Mouse (Mus musculus) cerebellum, adult (tissue): ENCODE results near the gene Sfrp2.

Source experiments
- ATAC-seq: cut with Nextera tagmentation; 2 replicates; pipeline ENCODE4 v1.9.2; 2017; ENCODE audit warnings: mild to moderate bottlenecking, moderate library complexity, mixed read lengths; ENCODE audit not compliant: insufficient number of reproducible peaks, low FRiP score, low TSS enrichment

Sfrp2 gene

DNA sequence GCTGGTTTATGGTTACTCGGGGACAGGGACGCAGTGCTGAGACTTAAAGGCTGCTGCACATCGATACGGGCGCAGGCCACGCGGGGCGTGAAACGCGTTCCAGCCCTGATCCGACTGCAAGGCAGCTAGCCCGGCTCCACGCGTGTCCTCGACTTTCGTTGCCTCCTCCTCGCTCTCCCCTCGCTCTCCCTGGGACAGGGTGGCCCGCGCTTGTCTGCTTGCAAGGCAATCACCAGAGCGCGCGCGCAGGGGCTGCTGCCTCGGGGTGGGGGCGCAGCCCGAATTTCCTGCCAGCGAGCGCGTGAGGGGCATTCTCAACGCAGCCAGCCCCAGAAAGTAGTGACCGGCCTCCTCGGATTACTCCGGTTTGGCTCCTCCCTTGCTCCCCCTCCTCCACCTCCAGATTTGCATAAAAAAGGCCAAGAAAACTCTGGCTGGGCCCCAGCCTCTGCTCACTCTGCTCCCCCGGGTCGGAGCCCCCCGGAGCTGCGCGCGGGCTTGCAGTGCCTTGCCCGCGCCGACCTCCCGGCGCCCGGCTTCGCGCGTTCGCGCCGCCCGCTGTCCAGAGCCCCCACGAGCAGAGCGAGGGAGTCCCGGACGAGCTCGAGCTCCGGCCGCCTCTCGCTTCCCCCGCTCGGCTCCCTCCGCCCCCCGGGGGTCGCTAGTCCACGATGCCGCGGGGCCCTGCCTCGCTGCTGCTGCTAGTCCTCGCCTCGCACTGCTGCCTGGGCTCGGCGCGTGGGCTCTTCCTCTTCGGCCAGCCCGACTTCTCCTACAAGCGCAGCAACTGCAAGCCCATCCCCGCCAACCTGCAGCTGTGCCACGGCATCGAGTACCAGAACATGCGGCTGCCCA lies at the start of gene Sfrp2:
TSS of gene Sfrp2 (plus strand) at position 451 of the 855 bp plus-strand sequence.
- no peak for ATAC-seq

- ATAC-seq: no peak
Observed at GRCm38 (mm10) chr3:83717643-83718231, 48.4 kb upstream of the Sfrp2 start.

GRCm38 (mm10) chr3:83718662-83719061 lies 47.5 kb upstream of the Sfrp2 start:
- no peak for ATAC-seq

- no peak for ATAC-seq
Observed at GRCm38 (mm10) chr3:83728223-83728622, 37.9 kb upstream of the Sfrp2 start.

DNA sequence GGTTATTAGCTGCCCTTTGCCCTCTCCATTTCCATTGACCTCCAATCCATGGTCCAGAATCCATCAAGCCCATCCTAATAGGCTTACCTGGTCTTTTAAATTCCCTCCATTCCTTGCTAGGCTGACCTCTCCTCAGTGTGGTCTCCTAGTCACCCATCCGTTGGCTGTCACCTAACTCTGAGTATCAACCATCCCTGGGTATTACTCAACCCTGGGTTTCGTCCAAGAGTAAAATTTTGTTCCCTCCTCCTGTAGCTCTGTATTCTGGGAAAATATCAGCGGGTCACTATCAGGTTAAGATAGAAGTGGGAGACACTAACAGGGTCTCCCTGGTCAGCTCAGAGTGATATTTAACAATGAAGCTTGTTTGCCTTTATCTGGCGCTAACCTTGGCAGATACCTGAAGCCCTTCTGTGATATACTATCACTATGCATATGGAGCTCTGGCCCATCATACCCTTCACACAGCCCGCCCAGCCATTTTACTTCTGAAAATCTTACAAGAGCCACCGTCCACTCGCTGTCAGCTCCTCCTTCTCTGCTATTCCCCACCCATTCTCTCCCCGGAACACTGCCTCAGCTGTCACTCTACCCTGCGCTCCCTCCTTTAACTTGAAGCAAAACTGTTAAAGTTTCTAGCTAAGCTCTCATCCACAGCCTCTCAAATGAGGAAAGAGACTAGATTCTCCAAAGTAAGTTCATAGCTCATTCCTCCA lies 37.3 kb upstream of the Sfrp2 start:
- ATAC-seq: no peak

DNA sequence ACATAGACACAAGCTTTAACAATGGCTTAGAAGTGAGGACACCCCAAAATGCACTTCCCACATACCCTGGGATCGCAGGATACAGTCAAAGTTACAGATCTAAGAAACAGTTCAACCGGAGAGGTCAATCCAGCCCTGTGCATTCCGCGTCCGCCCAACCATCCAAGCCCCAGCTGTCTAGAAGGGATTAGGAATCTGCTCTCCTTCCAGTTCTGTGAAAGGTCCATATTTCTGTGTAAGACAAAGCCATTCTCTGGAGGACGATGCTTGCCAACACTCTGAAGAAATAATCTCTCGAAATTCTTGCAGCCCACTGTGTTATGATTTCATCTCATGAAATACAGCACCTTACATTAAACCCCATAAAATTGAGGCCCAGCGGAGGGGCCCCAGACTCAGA lies 32.1 kb upstream of the Sfrp2 start:
- ATAC-seq: no peak

DNA sequence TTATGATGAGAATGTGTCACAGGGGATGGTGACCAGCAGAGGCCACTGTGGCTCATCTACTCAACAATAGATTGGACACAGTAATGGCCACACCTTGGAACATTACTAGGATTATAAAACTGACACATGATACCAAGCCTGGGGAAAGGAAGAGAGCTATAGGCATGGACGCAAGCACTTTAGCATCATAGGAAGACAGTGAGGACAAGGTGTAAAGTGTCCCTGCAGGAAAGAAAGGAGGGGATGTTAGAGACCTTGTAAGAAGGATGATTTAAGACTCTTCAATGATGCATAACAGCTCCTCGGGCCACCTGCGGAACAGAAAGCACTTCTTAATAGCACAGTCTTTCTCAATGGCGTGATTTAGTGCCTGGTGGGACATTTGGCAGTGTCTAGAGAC lies 29.1 kb upstream of the Sfrp2 start:
- ATAC-seq: no peak

DNA sequence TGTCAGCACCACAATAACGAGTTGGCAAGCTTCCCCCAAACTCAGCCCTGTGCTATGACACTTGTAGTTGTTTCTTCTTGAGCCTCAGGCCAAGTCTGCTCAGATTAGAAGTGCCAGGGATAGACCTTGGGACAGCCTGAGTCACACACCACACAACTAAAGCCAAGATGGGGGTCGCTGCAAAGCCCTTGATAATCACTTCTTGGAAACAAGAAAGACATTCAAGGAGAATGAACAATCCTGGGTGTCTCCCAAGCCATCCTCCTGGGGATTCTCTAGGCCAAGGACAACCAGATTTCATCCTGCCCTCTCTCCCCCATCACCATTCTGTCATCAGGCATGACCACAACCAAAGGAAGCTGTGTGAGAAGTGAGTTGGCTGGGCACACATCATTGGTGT lies 25.9 kb upstream of the Sfrp2 start:
- no peak for ATAC-seq

- ATAC-seq: no peak
Observed at GRCm38 (mm10) chr3:83747276-83747675, 18.8 kb upstream of the Sfrp2 start.

DNA sequence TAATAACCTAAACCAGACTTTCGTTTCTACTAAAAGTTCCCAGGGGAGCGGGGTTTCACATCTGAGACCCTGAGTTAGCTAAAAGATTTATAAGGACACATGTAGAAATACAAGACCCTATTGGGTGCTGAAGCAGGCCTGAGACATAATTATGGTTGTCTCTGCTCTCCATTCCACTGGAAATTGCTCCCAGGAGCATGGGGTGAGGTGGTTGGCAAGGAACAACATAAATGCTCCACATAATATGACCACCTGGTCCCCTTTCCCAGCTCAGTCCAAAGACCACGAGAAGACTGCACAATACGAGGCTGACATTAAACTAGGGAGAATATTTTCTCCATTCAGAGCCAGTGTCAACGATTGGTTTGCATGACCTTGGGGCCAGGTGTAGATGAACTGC lies 18.2 kb upstream of the Sfrp2 start:
- ATAC-seq: no peak

- no peak for ATAC-seq
Observed at GRCm38 (mm10) chr3:83751625-83752024, 14.5 kb upstream of the Sfrp2 start.

DNA sequence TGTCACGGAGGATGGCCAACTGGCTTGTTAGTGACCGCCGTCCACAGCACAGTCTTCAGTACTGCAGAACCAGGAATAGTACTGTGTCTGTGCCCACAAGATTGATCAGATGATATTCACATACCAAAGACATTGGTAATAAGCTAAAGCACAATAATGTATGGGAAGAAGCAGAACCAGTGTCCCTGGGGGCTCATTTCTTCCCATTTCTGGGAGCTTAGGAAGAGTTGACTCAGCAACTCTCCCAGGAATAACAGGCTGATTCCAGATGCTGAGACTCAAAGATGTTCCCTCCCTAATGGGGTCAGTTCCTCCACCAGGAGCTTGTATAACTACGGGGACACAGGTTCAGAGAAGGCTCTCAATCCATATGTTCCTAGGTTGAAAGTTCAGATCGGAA lies 13.9 kb upstream of the Sfrp2 start:
- ATAC-seq: no peak

DNA sequence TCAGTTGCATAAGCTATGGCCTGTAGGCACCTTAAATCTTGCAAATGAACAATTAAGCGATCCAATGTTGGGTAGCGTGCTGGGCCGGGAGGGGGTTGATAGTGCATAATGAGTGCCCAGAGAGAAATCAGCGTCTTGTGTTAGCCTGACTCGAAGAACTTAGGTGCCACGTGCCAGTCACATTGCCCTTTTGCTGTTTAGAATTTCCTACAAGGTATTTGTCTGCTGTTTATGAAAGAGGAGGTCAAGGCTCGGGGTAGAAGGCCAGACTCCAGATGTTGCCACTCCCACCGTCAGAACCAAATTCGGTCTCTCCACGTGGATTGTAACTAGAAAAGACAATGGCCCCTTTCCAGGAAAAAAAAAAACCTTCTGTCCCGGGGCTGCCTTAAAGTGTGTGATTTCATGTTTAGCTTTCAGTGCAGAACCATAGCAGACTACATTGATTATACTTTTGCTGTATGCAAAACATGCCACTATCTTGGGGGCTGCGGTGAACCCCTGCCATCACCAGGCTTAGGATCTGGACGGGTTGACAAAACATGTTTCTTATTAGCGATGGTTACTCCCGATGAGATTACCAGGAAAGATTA lies 11.0 kb upstream of the Sfrp2 start:
- no peak for ATAC-seq

GRCm38 (mm10) chr3:83755666-83756065 lies 10.5 kb upstream of the Sfrp2 start:
- ATAC-seq: no peak

DNA sequence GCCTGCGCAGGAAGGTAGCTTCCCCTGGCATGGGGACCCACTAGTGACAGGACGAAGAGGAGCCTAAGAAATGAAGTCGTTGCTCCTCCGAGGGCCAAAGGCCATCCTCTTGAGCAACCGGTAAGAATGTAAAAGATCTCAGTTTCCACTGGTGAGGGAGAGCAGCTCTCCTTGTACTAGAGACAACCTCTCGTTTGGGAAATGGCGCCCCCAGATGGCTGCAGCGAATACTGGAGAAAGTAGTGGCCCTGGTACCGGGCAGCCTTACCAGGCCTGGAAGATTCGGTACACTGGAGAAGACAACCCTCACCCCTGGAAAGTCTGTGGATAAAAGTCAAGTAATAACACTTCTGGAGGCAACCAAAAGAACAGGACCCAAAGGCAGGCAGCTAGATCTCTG lies 3.8 kb upstream of the Sfrp2 start:
- ATAC-seq: no peak

DNA sequence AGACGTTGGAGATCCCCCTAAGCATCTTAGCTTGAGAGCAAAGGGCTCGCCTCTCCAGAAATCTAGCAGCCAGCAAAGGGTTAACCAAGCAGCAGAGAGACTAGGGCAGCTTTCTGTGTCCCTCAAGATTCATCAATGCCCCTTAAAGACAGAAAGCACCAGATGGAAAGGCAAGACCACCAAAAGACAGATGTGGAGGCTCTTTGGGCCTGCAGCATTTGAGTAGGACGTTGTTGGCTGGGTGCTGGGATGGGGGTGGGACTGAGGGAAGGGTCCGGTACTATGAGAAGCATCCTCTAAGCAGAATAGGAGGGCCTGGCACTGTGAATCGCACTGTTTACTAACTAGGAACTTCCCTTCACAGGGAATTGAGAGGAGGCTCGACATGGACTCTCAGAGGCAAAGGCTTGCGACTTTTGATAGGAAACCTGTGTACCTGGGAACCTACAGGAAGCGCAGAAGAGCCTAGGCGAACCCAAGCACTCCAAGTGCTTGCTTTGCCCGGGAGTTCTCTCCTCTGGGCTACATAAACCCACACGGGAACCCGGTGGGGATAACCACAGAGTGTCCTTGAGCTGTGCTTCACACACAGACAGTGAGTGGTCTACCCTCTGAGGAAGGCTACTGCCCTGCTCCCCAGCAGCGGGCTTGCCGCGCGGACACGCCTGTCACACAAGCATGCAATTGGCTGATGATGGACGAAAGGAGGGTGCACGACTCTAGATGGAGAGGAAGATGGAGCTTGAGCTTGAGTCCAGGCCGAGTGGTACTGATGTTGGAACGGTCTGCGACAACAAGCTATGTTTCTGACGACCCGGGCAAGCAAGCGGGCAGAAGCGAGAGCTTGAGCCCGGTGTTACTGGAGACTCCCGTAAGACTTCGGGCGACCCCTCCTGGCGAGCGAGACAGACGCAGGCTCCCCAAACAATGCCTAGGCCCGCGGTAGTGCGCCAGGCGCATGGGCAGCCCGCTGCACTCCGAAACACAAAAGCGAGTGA lies 2.3 kb upstream of the Sfrp2 start:
- ATAC-seq: no peak

GRCm38 (mm10) chr3:83766726-83767070 lies 577 bp downstream of the Sfrp2 start:
- ATAC-seq: no peak

DNA sequence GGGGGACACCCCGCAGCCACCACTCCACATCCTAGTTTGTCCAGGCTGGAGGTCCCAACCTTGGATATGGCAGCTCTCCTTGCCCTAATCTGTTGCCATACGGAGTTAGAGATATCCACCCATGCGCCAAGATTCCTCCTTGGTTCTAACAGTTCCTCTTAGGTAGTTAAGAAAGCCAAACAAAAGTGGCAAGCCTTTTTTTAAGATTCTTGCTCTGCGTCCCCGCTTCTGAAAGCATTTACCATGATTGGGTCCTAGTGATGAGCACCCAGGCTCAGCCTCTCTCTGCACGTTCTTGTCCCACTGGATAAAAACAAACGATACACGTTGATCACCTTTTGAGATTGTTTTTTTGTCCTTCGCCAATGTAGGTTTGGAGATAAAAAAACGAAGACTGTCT lies 1.0 kb downstream of the Sfrp2 start:
- ATAC-seq: no peak

GRCm38 (mm10) chr3:83768293-83769035 lies 2.3 kb downstream of the Sfrp2 start:
- no peak for ATAC-seq
